Mouse (Mus musculus): Measurements from ENCODE around the gene Gm3248.
"Not testable (repeated sequence)": the region's sequence is repeated elsewhere in the genome, so short reads cannot be mapped to it uniquely, and the experiment has no call there.

Gene Gm3248

DNA sequence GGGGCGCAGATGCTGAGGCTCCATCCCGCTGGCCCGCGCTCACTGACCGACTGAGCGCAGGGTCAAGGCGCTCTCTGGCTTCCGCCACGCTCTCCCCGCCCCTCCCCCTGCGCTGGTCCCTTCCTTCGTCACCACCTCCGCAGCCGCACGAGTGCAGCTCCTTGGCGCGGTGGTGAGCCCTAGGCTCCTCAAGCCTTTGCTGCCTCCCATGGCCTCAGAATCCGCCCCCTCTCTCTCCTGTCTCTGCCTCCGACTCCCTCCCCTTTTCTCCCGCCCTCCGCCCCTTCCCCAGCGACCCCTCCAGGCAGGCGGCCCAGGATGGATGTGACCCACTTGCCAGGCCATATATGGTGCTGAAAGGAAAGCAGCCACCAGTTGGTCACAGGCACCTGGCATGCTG, at the start of gene Gm3248:
Gm3248 (minus strand) TSS at position 111 of the 400 bp plus-strand sequence.
- peak; percentile 26 for DNase-seq (ENCODE audit: low read depth, low spot score)

GRCm38 (mm10) chr14:5987136-5987535, 25.6 kb upstream of the Gm3248 start:
- not testable (repeated sequence) for DNase-seq (ENCODE audit: low read depth, low spot score)

DNA sequence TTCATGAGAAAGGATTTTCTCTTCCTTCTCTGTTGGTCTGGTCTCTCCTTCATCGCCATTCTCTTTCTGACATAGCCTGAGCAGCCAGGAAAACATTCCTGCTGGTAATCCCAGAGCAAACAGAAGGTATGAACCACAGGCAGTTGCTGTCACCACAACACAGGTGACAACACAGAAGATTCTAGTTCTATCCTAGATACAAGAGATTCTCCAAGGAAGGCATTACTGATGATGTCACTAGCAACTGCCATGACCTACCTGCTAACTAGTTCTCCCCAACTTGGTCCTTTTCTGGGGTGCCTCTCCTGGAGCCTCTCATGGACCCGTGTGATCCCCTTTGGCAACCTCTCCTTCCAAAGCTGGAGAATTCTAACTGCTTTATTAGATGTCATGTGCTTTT, 17.5 kb upstream of the Gm3248 start, which contains the start of gene Gm3453:
Gm3453 (minus strand) TSS at position 101 of the 400 bp plus-strand sequence.
- not testable (repeated sequence) for DNase-seq (ENCODE audit: low read depth, low spot score)

DNA sequence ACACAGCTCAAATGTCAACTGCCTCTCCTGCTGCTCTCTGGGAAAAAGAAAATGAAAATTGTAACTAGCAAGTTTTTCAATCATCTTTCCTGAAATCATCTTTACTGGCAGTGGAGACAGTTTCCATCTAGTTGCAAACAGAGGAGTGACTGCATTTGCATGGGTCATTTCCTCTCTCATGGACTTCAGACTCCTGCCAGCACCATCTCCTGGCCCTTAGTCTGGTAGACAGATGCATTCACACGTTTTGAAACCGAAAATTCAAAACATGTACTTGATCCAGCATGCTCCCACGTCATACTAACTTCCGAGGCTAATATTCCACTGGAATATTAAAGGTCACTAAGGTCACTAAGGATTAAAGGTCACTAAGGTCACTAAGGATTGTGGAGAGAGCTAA, 896 bp upstream of the Gm3248 start:
- not testable (repeated sequence) for DNase-seq (ENCODE audit: low read depth, low spot score)

GRCm38 (mm10) chr14:5961102-5961501, 443 bp downstream of the Gm3248 start:
- DNase-seq (ENCODE audit: low read depth, low spot score): peak; percentile 6

DNA sequence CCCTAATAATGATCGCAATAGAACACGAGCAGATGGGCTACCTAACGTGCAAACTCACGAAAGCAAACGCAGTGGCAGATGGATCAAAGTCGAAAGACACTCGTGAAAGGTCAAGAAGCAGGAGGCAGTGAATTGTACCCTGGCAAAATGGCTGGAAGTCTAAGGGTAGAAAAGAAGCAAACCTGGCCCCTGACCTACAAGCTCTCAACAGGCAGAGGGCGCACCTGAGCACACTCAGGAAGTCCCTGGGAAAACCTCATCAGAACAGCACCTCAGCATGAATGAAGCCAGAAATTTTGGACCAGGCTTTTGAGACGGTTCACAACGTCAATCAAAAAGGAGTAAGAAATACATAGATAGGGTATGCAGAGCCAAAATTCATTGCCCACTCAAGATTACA, 1.1 kb downstream of the Gm3248 start:
- not testable (repeated sequence) for DNase-seq (ENCODE audit: low read depth, low spot score)

DNA sequence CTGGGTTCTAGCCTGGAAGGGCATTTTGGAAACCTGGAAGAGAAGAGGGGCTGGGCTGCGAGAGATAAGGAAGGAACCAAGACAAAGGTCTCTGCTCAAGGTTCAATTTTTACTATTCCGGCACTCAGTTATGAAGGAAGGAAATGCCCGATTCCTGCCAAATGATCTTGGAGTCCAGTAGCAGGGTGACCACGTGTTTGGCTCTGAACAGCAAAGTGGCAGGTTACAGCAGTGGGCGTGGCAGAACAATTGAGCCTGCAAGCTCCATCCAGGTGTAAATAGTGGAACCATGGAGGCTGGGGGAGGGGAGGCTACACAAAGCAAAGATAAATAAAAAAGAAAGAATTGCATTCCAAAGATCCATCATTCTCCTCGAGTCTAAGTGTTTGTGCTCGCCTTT, 38.3 kb downstream of the Gm3248 start:
- not testable (repeated sequence) for DNase-seq (ENCODE audit: low read depth, low spot score)

GRCm38 (mm10) chr14:5918330-5918942, 43.1 kb downstream of the Gm3248 start:
- not testable (repeated sequence) for DNase-seq (ENCODE audit: low read depth, low spot score)

DNA sequence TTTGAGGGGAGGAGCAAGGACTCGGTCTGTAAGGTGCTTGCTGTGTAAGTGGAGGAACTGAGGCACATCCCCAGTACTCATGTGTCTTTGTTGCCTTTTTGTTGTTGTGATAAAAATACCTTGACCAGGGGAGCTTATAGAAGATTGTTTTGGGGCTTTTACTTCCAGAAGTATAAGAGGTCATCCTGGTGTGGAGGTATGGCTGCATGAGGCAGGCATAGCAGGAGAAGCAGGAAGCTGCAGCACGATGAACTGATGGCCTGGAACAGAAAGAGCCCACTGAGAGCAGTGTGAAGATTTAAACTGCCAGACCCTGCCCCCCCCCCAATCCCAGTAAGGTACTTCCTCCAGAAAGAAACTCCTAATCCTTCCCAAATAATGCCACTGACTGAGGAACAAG, 47.8 kb downstream of the Gm3248 start:
- not testable (repeated sequence) for DNase-seq (ENCODE audit: low read depth, low spot score)
